Mouse (Mus musculus): ENCODE measurements around the gene 1700093K21Rik.
"Not testable (repeated sequence)": the region's sequence is repeated elsewhere in the genome, so short reads cannot be mapped to it uniquely, and the experiment has no call there.

1700093K21Rik gene

DNA sequence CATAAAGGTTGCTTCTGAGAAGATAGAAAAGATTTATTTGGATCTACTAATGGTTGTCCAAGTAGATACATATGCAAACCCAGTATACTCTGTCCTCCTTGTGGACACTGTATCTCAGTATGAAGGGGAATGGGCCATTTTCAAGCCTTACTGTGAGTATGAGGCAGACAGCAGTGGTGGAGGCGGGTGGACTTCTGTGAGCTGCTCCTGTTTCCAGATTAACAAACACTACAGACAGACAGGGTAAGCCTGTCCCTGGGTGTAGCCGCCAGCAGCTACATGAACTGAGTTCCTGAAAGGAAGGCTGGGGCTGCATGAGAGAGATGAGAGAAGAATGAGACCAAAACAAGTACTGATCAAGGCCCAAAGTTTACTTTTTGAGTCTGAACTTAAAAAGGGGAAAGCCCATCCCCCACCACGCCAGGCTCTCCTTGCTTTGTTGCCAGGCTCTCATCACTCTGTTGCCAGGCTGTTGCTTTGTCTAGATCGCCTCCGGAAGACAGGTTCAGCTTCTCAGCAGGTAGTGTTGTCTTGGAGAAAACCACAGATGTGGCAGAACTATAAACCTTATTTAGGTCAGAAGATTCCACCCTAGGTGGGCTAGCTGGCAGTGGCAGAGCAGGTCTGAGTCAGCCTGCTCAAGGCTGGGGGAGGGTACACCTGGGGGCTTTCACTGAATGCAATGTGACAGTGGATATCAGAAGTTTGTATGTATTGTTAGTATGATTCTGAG lies at the start of gene 1700093K21Rik:
Gene 1700093K21Rik (minus strand): TSS at position 683 of the 733 bp plus-strand sequence.
- no peak for DNase-seq (ENCODE audit: low spot score in 2 of 2)

DNA sequence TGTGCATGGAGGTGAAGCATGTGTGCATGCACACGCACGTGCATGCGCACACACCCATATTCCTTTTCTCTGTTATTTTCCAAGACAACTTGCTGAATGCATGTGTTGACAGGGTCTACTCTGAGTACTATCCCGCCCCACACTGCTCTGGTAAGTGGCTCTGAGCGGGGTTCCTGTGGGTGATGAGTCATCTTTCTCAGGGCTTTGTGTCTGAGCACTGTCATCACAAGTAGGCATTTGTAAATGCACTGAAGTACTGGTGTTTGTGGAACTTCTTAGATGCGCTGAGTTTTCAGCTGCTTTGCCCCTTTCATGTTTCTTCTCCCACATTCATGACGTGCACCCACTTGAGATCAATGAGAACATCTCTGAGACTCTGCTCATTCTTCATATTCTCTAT lies 49.2 kb upstream of the 1700093K21Rik start:
- DNase-seq (ENCODE audit: low spot score in 2 of 2) = no peak

DNA sequence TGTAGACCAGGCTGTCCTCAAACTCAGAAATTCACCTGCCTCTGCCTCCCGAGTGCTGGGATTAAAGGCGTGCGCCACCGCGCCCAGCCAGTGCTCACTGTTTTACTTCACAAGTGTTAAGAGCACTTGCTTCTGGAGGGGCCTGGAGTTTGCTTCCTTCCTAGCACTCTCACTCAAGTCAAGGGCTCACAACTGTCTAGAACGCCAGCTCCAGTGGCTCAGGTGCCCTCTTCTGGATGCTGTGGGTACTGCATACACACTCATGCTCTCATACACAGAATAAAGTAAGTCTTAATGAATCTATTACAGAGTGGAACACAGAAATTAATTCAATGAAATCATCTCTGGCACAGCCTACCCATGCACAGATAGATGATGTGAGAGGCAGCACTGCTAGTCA lies 44.8 kb upstream of the 1700093K21Rik start:
- DNase-seq (ENCODE audit: low spot score in 2 of 2) = peak; percentile 56 to 71

DNA sequence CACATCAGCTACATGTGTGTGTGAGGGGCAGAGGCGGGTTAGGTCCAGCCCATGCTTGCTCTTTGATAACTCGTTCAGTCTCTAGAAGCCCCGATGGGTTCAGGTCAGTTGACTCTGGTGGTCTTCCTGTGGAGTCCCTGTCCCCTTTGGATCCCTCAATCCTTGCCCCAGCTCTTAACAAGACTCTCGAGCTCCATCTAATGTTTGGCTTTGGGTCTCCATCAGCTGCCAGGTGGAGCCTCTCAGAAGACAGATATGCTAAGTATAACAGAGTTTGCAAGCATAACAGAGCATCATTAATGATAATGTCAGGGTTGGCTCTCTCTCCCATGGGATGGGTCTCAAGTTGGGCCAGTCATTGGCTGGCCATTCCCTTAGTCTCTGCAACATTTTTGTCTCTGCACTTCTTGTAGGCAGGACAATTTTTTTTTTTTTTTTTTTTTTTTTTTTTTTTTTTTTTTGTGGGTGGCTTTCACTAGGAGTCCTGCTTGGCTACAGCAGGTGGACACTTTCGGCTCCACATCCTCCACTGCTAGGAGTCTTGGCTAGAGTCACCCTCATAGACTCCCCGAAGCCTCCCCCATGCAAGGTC lies 36.2 kb upstream of the 1700093K21Rik start:
- no peak for DNase-seq (ENCODE audit: low spot score in 2 of 2)

DNA sequence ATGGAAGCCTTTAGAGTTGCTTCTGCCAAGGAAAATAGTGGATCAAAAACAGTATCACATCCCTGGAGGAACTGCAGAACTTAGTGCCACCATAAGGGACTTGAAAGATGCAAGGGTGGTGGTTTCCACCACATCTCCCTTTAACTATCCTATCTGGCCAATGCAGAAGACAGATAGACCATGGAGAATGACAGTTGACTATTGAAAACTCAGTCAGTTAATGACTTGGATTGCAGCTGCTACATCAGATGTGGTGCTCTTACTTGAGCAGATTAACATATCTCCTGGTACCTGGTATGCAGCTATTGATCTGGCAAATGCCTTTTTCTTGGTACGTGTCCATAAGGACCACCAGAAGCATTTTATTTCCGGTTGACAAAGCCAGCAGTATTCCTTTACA lies 16.5 kb upstream of the 1700093K21Rik start:
- DNase-seq (ENCODE audit: low spot score in 2 of 2) = no peak

DNA sequence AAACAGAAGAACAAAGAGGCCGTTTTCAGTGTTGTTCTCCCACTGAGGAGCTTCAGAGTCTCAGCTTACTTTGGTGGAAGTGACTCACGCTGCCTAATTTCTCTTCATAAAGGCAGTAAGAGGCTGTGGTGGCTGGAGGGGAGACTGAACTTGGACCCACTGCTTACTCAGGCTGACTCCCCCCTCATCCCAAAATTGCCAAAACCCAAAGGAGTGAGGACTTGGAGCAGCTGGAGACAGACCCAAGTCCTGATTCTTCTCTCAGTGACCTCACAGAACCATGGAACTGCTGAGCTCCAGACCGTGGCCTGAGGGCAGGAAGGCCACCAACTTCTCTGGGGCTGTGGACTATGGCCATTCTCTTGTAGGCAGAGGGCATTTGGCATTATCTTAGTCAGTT lies 2.0 kb downstream of the 1700093K21Rik start:
- no peak for DNase-seq (ENCODE audit: low spot score in 2 of 2)

DNA sequence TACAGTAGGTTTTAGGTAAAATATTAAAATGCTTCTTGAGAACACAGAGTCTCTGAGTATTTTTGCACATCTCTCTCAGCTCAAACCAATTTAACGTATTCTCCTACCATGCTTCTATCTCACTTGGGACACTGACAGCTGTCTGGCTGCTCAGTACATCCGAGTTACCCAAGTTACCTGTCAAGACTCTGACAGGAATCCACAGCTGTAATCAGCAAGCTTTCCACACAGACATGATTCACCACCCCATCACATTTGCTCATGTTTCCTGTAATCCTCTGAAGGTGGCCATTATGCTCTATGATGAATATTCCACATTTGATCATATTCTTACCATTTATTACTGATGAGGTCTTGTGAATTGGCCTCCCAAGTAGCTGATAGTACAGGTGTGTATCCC lies 5.6 kb downstream of the 1700093K21Rik start:
- no peak for DNase-seq (ENCODE audit: low spot score in 2 of 2)

DNA sequence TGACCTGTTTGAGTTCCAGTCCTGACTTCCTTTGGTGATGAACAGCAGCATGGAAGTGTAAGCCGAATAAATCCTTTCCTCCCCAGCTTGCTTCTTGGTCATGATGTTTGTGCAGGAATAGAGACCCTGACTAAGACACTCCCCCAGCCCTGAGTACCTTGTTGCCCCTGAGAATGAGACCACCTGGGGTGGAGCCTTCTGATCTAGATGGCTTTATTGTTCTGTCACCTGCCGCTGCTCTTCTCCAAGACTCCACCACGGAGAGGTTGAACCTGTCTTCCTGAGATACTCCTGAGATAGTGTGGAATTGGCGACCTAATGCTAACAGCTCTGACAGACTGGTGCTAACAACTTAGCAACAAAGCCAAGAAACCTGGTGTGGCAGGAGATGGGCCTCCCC lies 6.2 kb downstream of the 1700093K21Rik start:
- not testable (repeated sequence) for DNase-seq (ENCODE audit: low spot score in 2 of 2)

DNA sequence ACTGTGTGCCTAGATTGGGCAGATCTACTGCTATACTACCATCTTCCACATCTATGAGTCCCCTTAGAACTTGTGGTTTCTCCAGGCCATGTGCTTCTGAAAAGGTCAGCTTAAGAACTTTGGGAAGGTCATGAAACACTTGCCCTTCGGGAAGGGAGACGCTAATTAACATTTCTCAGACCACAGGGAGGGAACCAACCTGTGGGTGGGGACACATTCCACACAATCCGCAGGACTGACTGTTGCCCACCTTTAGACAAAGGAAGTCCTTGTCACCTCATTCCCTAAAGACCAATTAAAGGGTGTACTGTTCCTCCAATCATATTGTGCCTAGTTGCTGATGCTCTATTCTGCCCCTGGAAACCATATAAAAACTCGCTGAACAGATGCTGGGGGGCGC lies 16.2 kb downstream of the 1700093K21Rik start:
- DNase-seq (ENCODE audit: low spot score in 2 of 2) = not testable (repeated sequence)

DNA sequence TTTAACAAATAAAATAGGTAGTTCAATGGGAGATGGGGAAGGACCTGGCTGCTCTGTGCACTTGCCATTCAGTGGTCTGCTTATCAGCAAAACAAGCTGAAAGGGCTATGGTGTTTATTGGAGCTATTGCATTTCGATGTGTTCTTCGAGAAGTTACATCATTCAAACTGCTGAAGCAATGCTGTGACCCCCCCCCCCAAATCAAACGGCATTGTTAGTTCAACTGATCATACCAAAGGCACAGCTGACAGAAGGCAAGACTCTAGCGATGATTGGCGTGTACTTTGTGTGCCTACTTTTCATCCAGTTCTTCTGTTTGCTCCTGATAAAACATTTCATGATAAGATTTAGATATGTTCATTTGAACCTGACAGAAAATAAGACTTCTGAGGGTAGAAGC lies 22.3 kb downstream of the 1700093K21Rik start:
- no peak for DNase-seq (ENCODE audit: low spot score in 2 of 2)

DNA sequence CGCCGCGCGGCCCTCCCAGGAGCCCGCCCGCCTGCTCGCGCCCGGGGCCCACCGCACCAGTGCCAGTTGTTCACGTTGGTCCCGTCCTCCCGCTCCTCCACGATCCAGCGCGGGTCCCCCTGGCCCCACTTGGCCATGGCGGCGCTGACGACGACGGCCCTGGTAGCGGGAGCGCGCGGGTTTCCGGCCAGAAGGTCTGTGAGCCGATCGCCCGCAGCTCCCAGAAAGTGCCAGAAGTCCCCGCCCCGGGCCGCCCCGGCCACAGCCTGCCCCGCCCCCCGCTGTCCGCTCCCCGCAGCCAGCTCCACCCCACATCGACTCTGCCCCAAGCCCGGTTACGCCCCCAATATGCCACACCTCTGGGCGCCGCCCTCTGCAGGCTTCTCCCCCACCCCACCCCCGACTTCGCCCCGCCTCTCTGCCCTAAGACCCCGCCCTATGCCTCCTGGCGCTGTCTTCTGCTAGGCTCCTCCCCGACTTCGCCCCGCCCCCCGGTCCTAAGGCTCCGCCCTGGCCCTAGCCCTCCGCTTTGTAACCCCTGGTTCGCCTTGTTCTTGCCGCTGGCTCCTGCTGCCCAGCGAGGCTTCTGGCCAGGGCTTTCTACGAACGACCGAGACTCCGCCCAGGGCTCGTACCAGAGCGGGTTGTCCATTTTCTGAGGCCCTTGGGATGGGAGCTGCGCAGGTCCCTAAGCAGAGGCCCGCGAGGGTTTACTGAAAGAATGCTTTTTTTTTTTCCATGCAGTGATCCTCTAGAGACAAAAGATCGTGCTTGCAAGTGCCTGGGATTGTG lies 23.0 kb downstream of the 1700093K21Rik start, which contains the start of gene Ahsa2:
Gene Ahsa2 (minus strand): TSS at position 313 of the 792 bp plus-strand sequence.
- peak; percentile 94 to 98 for DNase-seq (ENCODE audit: low spot score in 2 of 2)

DNA sequence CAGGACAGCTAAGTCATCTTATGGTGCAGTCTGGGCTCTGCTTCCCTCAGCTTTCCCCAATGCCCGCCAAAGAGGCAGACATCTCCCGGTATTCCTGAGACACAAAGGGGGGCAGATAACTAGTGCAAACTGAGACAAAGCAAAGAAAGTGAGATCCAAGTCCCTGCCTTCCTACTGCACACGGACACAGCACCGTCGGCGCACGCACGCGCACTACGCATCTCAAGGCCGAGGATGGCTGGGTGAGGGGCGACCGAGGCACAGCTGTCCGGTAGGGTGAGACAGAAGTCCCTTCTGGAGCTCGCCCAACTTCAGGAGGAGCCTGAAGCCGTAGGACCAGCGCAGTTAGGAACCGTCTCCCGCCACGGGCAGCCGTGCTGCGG lies 23.6 kb downstream of the 1700093K21Rik start:
- peak in 1 of 2 experiments; percentile 45 for DNase-seq (ENCODE audit: low spot score in 2 of 2)

DNA sequence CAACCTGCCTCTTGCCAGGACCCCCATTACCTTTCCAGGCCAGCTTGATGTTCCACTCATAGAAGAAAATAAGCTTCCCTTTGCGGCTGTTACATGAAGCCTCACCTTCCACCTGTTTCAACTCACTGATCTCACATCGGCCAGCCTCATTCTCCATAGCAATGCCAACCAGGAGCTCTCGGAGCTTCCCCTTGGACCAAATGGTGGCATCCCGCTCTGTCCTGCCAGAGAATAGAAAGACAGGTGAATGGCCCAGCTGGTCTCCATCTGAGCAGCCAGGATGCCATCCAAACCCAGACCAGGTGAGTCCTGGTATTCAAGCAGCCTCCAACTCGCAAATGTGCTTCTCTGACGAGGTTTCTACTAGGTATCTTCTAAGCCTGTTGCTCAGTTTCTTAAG lies 24.3 kb downstream of the 1700093K21Rik start:
- no peak for DNase-seq (ENCODE audit: low spot score in 2 of 2)

DNA sequence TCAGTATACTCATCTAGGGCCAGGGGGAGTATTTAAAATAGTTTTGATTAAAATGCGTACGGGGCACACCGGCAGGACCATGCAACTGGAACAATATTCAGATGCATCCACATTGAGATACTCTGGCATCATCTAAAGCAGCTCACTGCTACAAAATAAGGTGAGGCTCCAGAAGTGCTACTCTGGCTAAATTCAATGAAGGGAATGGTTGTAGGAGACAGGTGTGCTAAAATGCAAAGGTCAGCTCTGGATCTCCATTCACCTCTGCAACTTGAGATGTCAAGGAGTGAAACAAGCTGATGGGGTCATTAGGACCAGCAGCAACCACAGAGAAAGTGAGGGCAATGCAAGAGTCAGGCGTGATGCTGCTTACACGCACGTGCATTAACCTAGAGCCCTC lies 25.7 kb downstream of the 1700093K21Rik start:
- DNase-seq (ENCODE audit: low spot score in 2 of 2) = no peak

DNA sequence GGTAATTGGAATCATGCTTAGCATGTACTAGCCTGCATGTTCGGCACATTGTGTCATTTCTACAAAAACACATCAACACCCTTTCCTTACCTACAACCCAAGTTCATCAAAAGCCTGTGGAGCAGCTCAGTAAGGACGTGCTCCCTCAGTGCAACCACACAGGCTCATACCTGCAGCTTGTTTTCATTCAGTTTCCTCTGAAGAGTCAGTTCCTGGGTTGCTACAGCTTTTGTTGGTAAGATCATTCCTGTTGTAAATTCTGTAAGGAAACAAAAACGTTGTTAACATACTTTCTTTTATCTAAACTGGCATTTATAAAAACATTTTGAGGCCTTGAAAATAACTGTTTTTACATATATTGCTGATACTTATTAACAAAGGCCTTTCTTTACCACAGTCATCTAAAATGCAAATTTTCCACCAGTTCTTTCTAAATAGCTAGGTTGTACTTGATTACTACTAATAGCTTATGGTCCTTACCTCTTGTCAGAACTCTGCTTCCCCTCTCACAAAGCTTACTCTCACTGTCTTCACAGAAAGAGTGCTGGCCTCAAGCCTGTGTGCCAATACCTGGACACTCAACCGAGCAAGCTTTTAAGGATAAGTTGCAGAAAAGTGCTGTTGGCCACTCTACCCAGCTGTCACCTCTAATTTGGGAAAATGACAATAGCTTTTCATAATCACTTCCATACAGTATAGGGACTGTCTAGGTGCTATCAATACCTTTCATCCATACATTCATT lies 28.7 kb downstream of the 1700093K21Rik start:
- no peak for DNase-seq (ENCODE audit: low spot score in 2 of 2)

DNA sequence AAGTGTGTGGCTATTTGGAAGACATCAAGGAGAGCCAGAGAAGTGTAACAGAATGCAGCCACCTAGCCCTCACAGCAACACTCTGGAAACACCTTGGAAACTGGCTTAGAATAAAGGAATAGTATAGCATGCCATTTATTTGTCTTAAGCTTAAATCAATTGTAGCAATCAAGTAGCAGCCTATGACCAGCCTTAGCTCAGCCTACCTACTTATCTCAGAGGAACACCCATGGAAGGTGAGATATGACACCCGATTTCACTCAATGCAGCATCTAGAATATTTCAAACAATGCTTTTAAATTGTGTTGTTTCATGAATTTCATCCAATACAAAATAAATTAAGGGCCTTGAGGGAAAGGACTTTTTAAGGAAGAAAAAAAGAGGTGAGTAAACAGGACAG lies 31.0 kb downstream of the 1700093K21Rik start:
- no peak for DNase-seq (ENCODE audit: low spot score in 2 of 2)
